Mouse (Mus musculus) kidney, adult 2 months (tissue): ENCODE data around the gene Nxt1.

Experiments
- CTCF ChIP-seq: fragments of 200-500 bp; conservative IDR thresholded peaks from 2 replicates; pipeline ENCODE4 v1.5.1; 2011; ENCODE audit warnings: low read depth, mild to moderate bottlenecking, control low read depth, low read length, moderate library complexity, mixed read lengths; ENCODE audit not compliant: insufficient read depth, insufficient read length
- POLR2A ChIP-seq: fragments of 200-500 bp; IDR thresholded peaks from one replicate; pipeline ENCODE4 v1.6.1; 2011; ENCODE audit warnings: low read depth, low read length, control low read depth

DNA sequence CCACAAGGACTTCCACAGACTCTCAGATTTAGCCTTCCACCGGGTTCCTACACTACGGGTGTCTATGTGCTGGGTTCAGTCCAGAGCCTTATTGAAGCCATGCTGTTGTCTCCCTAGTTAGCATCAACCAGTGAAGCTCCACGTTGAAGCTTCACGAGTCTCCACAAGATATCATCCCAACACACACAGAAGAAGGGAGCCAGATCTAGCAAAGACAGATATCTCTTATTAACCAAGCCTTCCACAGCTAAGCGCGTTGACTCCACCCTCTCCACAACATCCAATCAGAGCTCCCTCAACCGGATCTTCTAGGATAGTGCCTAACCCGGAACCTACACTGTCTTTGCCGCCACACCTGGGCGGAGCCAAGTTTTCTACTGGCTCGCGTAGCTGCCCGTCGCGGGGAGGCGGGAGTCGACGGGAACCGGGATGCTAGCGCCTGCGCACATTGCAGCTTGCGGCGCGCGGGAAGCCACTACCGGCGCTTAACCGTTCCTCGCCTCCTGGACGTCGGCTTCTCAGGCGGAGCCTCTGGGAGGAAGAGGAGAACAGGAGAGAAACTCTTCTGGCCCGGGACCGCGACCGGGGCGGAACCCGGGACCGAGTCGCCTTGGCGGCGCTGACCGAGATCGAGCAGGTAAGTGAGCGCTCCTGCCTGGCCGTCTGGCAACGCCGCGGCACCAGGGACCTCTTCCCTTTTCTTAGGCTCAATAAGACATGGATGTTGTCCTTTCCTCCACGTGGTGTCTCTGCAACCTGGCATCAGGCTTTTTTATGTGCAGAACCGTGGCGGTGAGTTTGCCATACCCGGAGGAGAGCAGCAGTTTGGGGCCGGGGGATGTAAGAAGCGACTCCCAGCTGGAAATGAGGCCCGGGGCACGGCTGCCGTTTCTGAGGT lies at the start of gene Nxt1:
- TF ChIP-seq CTCF: no peak
- TF ChIP-seq POLR2A: peak; percentile 50
